ENCODE assay signal across 11 mouse cellular contexts in the genomic region with DNA sequence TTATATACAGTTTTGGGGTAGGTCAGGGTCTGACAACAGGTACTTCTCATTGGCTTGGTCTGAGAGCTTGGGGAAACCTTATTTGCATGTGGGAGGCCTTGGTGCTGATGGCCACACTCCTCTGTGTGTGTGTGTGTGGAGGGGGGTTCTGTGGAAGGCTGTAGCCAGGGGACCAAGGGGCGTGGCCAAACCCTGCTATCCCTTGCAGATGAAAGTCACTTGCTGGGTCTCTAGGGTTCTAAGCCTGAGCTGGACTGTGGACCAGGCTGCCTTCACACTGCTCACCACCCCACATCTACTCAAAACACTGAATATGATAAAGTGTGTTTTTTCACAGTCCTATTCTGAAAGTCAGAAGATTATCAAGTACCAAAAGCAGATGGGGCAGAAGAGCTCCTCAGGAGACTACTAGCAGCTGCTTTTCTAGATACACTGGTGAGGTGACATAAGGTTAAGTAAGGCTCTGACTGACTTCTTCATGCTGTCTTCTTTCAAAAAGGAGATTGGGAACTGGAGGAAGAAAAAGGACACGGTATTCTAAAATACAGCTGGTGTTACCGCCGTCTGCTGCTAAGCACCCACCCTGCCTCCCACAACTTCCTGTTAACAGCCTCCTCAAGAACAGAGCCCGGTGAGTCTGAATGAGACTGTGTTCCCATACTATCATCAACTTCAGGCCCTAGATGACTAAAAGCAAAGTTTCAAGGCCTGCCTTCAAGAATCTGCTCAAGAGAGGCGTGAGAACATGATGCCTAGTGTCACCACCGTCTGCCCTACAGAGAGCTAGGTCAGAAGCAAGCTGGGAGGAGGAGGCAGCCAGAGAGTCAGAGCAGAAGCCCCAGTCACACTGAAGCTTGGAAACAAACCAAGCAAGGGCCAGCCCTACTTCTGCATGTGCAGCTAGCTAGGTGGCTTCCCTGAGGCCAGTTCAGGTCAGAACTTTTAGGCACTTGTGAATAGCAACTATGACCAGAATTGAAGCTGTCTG. TPM values are rescaled to one million over a fixed set of nuclear protein-coding genes. Genes with fewer than 3 reads are reported as not detected.
DNase-seq lines count a peak whose midpoint lies in the region; TF ChIP-seq lines count a peak whose summit lies in the region.
"Had no signal": no experiment of that assay in that cellular context is flagged by ENCODE, and none has a peak within 500 bp of the region (broad histone marks: within the 10 kb centered on the region; RNA-seq: fewer than 3 reads in every experiment).

No protein-coding gene starts in this region.

- H3K36me3 ChIP-seq in splenic B cell, adult 2 months (ENCODE audit: control insufficient read depth, insufficient read depth, low read length, poor library complexity, severe bottlenecking), result peaks cover 2% of the 10 kb centered on the region

- peak; percentile 52 to 82 for DNase-seq in layer of hippocampus, adult 2 months (ENCODE audit: low spot score in 2 of 2)
- DNase-seq in layer of hippocampus, adult 9-10 months (ENCODE audit: low spot score), result no peak
- DNase-seq in T-cell, adult 2 months (ENCODE audit: low spot score), result peak; percentile 42
- peak; percentile 45 to 50 for DNase-seq in layer of hippocampus, postnatal 36 days
- peak; percentile 32 for DNase-seq in splenic B cell, adult 2 months (ENCODE audit: low read depth, low spot score)
- no peak for DNase-seq in lung, postnatal 10 days
- DNase-seq in urinary bladder, postnatal 4 days (ENCODE audit: low spot score in 2 of 2), result no peak
- no peak for DNase-seq in embryo, embryonic 10.5 days (ENCODE audit: low spot score)
- DNase-seq: kidney, adult 18-20 months; lung, embryonic 14.5 days had no signal

- TF ChIP-seq CTCF in layer of hippocampus, adult 2 months (conservative IDR thresholded peaks at IDR 0.05), result no peak

- no peaks in the 10 kb centered on the region for H3K27me3 ChIP-seq in splenic B cell, adult 2 months (ENCODE audit: control insufficient read depth, insufficient read depth, low read length, poor library complexity, severe bottlenecking)
- H3K27me3 ChIP-seq: neural tube, embryonic 12.5 days had no signal

- peak overlapping the region; percentile 76 for H3K27ac ChIP-seq in layer of hippocampus, adult 2 months
- H3K27ac ChIP-seq: neural tube, embryonic 12.5 days had no signal

- no peak overlapping the region for H3K4me3 ChIP-seq in layer of hippocampus, adult 2 months
- H3K4me3 ChIP-seq: neural tube, embryonic 12.5 days had no signal

RNA-seq across cellular contexts. Expression of a gene that starts 26.5 kb away (rescaled TPM):
- total RNA-seq in layer of hippocampus, adult 2 months (2021), result 100 to 1,000 TPM; 100 to 103 TPM
- total RNA-seq in layer of hippocampus, postnatal 36 days (2021), result 100 to 1,000 TPM; 100 to 106 TPM

Comparison
In these comparisons a context has a peak if more than half of its experiments do, and no peak if none do; other contexts are left out.
1. DNase-seq: peak in layer of hippocampus, adult 2 months (2 of 2), T-cell, adult 2 months (single experiment), layer of hippocampus, postnatal 36 days (2 of 2) and splenic B cell, adult 2 months (single experiment); none in layer of hippocampus, adult 9-10 months (single experiment), lung, postnatal 10 days (single experiment), urinary bladder, postnatal 4 days (0 of 2) and embryo, embryonic 10.5 days (single experiment).